Mouse (Mus musculus): ENCODE results near the gene Cfap99. TPM values are rescaled to one million over a fixed set of nuclear protein-coding genes. Genes with fewer than 3 reads are reported as not detected.

Gene Cfap99
- polyA plus RNA-seq (2017; shearing (Covaris generic)) = not detected

DNA sequence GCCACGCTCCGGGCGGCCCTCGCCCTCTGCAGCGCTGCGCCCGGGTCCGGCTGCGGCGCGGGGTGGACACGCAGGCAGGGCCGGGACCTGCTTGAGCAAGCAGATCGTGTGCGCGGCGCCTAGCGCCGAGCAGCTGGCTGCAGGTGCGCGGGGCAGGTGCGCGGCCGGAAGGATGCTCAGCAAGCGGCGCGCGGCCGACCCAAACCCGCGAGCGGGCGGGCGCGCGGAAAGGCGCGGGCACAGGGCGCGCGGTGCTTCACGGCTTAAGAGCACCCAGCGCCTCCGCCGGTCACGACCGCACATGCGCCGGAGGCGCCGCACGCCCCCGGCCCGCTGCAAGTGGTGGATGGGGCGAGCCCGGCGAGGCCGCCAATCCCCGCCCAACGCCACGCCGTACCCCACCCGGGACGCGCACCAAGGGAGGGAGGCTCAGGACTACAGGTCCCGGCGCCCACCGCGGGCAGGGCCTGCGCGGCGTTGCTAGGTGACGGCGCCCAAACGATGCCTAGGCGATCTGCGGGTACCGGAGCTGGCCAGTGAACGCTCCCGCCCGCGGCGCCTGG, at the start of gene Cfap99, which contains the start of gene Zfyve28:
Gene Cfap99, plus strand, starts transcription at position 447 of the 563 bp plus-strand sequence.
Gene Zfyve28, minus strand, starts transcription at position 296 of the 563 bp plus-strand sequence.

DNA sequence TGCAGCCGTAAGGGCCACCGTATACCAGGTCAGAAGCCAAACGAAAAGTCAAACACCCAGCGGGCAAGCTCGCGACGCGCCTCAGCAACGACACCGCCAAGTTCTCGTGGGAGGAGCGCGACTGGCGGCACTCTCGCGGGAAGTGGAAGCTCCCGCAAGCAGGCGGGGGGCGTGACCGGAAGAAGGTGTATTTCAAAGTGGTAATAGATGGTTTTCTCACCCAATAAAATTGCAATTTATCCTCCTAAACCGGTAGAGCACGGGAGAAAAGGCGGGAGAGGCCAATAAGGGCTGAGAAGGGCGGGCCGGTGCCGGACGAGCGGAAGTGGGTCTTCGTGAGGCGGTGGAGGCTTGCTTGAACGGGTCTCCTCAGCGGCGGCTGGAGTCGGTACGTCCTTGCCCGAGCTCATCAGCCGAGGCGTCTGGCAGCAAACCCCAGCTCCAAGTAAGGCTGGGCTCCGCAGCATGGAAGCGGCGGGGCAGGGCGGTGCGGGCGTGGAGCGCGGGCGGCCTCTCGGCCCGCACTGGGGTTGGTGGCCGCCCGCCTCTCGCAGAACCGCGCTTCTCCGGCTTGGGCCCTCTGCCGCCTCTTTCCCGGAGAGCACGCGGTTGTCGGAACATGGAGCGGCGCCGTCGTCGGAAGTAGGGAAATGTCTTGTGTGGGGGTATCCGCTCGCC, 47.8 kb downstream of the Cfap99 start, which contains the start of gene Rnf4:
Gene Rnf4, plus strand, starts transcription at position 193 of the 678 bp plus-strand sequence.

DNA sequence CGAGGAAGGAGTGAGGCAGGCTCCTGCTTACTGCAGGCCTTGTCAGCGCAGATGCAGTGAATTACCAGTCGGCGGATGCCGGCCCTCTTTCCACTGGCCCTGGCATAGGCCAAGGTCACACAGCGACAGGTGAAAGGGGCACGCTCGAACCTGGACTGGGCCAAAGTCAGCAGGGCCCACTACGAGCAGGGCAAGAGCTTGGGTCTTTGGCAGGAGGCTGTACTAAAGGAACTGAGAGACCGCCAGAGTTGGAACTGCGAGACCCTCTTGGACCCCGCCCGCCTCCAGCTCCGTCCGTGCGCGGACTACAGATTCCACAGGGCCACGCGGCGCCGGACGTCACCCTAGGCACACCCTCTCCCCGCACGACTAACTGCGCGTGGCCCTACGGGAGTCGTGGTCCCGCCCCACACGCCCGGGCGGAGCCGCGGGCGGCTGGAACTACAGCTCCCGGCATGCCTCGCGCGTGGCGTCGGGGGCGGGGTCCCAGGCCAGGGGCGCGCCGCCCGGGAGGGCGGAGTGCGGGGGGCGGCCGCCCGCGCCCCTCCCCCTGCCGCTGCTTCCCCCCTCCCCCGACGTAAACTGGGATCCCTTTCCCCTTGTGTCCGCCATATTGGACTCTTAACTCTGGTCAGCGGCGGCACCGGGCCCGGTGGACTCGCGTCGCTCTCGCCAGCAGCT, 81.1 kb downstream of the Cfap99 start, which contains the start of gene Fam193a:
Gene Fam193a, plus strand, starts transcription at position 593 of the 681 bp plus-strand sequence.

Other genes starting within 250 kb of the Cfap99 start
- 0.98 TPM for gene Poln, start 119.2 kb upstream of the Cfap99 start, polyA plus RNA-seq (2017; shearing (Covaris generic))
- gene Haus3, start 119.1 kb upstream of the Cfap99 start, polyA plus RNA-seq (2017; shearing (Covaris generic)) = 85.4 TPM
- 41.2 TPM for gene Mxd4, start 100.9 kb upstream of the Cfap99 start, polyA plus RNA-seq (2017; shearing (Covaris generic))
- gene Zfyve28, start 151 bp upstream of the Cfap99 start, polyA plus RNA-seq (2017; shearing (Covaris generic)) = 3.8 TPM
- gene Rnf4, start 47.7 kb downstream of the Cfap99 start, polyA plus RNA-seq (2017; shearing (Covaris generic)) = 167 TPM
- 6.8 TPM for gene Fam193a, start 81.3 kb downstream of the Cfap99 start, polyA plus RNA-seq (2017; shearing (Covaris generic))
- gene Tnip2, start 225.4 kb downstream of the Cfap99 start, polyA plus RNA-seq (2017; shearing (Covaris generic)) = 22.1 TPM
- 21.5 TPM for gene Sh3bp2, start 237.2 kb downstream of the Cfap99 start, polyA plus RNA-seq (2017; shearing (Covaris generic))